Mouse (Mus musculus) CH12.LX (cell line): ENCODE data around the gene Prkag3.

Source experiments
- BHLHE40 ChIP-seq: IDR thresholded peaks from 2 replicates; pipeline ENCODE4 v1.6.1; 2011; ENCODE audit warnings: mild to moderate bottlenecking, low read depth, low read length, improper control_type of control experiment
- CHD2 ChIP-seq: IDR thresholded peaks from 2 replicates; pipeline ENCODE4 v1.6.1; 2011; ENCODE audit warnings: low read length, improper control_type of control experiment
- CTCF ChIP-seq, 2 experiments: IDR thresholded peaks in 1 of 2; conservative IDR thresholded peaks in 1 of 2; 2 replicates each; pipeline ENCODE4 v1.5.1; 2011 to 2012; ENCODE audit warnings: low read depth in 2 of 2, low read length in 2 of 2, improper control_type of control experiment in 1 of 2, inconsistent platforms in 1 of 2, mild to moderate bottlenecking in 1 of 2, moderate library complexity in 1 of 2
- ETS1 ChIP-seq: conservative IDR thresholded peaks from 2 replicates; pipeline ENCODE4 v1.6.1; 2012; ENCODE audit warnings: low read depth, mild to moderate bottlenecking, inconsistent platforms, low read length, improper control_type of control experiment, moderate library complexity
- GABPA ChIP-seq: IDR thresholded peaks from 2 replicates; pipeline ENCODE4 v1.6.1; 2012; ENCODE audit warnings: low read depth, low read length, improper control_type of control experiment, inconsistent platforms; ENCODE audit not compliant: insufficient replicate concordance
- JUN ChIP-seq: IDR thresholded peaks from 2 replicates; pipeline ENCODE4 v1.6.1; 2011; ENCODE audit warnings: low read depth, mild to moderate bottlenecking, low read length, improper control_type of control experiment, moderate library complexity; ENCODE audit not compliant: insufficient read depth
- JUND ChIP-seq: conservative IDR thresholded peaks from 2 replicates; pipeline ENCODE4 v1.6.1; 2011; ENCODE audit warnings: low read depth, low read length, improper control_type of control experiment
- MEF2A ChIP-seq: IDR thresholded peaks from 2 replicates; pipeline ENCODE4 v1.6.1; 2014; ENCODE audit warnings: low read depth, mild to moderate bottlenecking, inconsistent platforms, low read length, improper control_type of control experiment, borderline replicate concordance
- MXI1 ChIP-seq: IDR thresholded peaks from 2 replicates; pipeline ENCODE4 v1.6.1; 2011; ENCODE audit warnings: mild to moderate bottlenecking, low read depth, low read length, improper control_type of control experiment
- POLR2A ChIP-seq: IDR thresholded peaks from 2 replicates; pipeline ENCODE4 v1.6.1; 2011; ENCODE audit warnings: low read depth, mild to moderate bottlenecking, improper control_type of control experiment, low read length
- POLR2AphosphoS2 ChIP-seq: IDR thresholded peaks from 2 replicates; pipeline ENCODE4 v1.6.1; 2011; ENCODE audit warnings: low read depth, low read length, improper control_type of control experiment
- USF1 ChIP-seq: IDR thresholded peaks from 2 replicates; pipeline ENCODE4 v1.6.1; 2014; ENCODE audit warnings: low read depth, mild to moderate bottlenecking, inconsistent platforms, low read length, improper control_type of control experiment
- ZC3H11A ChIP-seq: IDR thresholded peaks from 2 replicates; pipeline ENCODE4 v1.6.1; 2012; ENCODE audit warnings: low read depth, mild to moderate bottlenecking, inconsistent platforms, low read length, improper control_type of control experiment
- ZMIZ1 ChIP-seq: IDR thresholded peaks from 2 replicates; pipeline ENCODE4 v1.6.1; 2012; ENCODE audit warnings: low read depth, mild to moderate bottlenecking, inconsistent platforms, low read length, improper control_type of control experiment

GRCm38 (mm10) chr1:74754175-74754785 lies 5.3 kb upstream of the Prkag3 start:
- no peak for TF ChIP-seq BHLHE40
- TF ChIP-seq JUN, result no peak
- no peak for TF ChIP-seq USF1
- TF ChIP-seq CTCF (conservative IDR thresholded peaks at IDR 0.05 in 1 of 2, IDR thresholded peaks at IDR 0.05 in 1 of 2; ENCODE audit: low read depth in 2 of 2, low read length in 2 of 2), result no peak
- no peak for TF ChIP-seq JUND
- no peak for TF ChIP-seq MXI1
- 0 out of 2 replicates have a peak, but pooled peaks have one; percentile 17 for TF ChIP-seq ETS1
- TF ChIP-seq POLR2A, result no peak
- TF ChIP-seq GABPA, result no peak
- no peak for TF ChIP-seq MEF2A
- peak; percentile 55; the same call in 1 of the 2 replicates for TF ChIP-seq CHD2
- no peak for TF ChIP-seq POLR2AphosphoS2
- no peak for TF ChIP-seq ZC3H11A
- no peak for TF ChIP-seq ZMIZ1
